Mouse (Mus musculus) hindbrain, postnatal 0 days (tissue): ENCODE results near the gene Gm42421. TPM values are rescaled to one million over a fixed set of nuclear protein-coding genes. Genes with fewer than 3 reads are reported as not detected.

ENCODE experiments used
- ATAC-seq: fragments of 200-750 bp; cut with Nextera tagmentation; 2 replicates; pipeline ENCODE4 v1.8.0; 2017; ENCODE audit warnings: mild to moderate bottlenecking, moderate TSS enrichment, moderate library complexity
- DNase-seq: peaks from one replicate; pipeline ENCODE4 v3.0.0-alpha.2; 2015; ENCODE audit warnings: low spot score
- H3K27ac ChIP-seq: fragments of 300-500 bp; sonication (generic); 2 replicates; pipeline ENCODE4 v1.5.1; 2014; ENCODE audit warnings: mild to moderate bottlenecking
- H3K27me3 ChIP-seq: fragments of 300-500 bp; sonication (generic); 2 replicates; pipeline ENCODE4 v1.6.1; 2014; ENCODE audit warnings: low read length, mixed read lengths; ENCODE audit not compliant: insufficient read depth
- H3K36me3 ChIP-seq: fragments of 300-500 bp; sonication (generic); 2 replicates; pipeline ENCODE4 v1.6.1; 2014; ENCODE audit warnings: low read length, mixed read lengths; ENCODE audit not compliant: insufficient read depth
- H3K4me1 ChIP-seq: fragments of 300-500 bp; sonication (generic); 2 replicates; pipeline ENCODE4 v1.6.1; 2014; ENCODE audit warnings: antibody characterized with exemption, low read length, mixed read lengths; ENCODE audit not compliant: insufficient read depth
- H3K4me2 ChIP-seq: fragments of 300-500 bp; sonication (generic); 2 replicates; pipeline ENCODE4 v1.6.1; 2014; ENCODE audit warnings: low read depth, mild to moderate bottlenecking, low read length, moderate library complexity, mixed read lengths
- H3K4me3 ChIP-seq: fragments of 300-500 bp; sonication (generic); 2 replicates; pipeline ENCODE4 v1.5.1; 2014; ENCODE audit warnings: low read length
- H3K9ac ChIP-seq: fragments of 300-500 bp; sonication (generic); replicated peaks from 2 replicates; pipeline ENCODE4 v1.6.1; 2014; ENCODE audit warnings: mild to moderate bottlenecking, low read length, moderate library complexity, mixed read lengths
- H3K9me3 ChIP-seq: fragments of 300-500 bp; sonication (generic); 2 replicates; pipeline ENCODE4 v1.6.1; 2016; ENCODE audit warnings: low read length, mixed read lengths
- CTCF ChIP-seq: IDR thresholded peaks from 2 replicates; pipeline ENCODE4 v1.5.1; 2016; ENCODE audit warnings: antibody characterized with exemption, control low read depth, low read depth
- WGBS: fragments of 180-500 bp; shearing (Covaris S2); extraction: QIAGEN DNeasy Blood & Tissue Kit; methylation state at CpG from one replicate; pipeline ENCODE4 v1.1.7; 2014; 5-methylcytosine and 5-hydroxymethylcytosine counted together
- polyA plus RNA-seq: library from polyadenylated mRNA; unstranded; fragments of >200 nt; fragmentation: Nextera tagmentation; extraction: Ambion mirVana; gene quantifications from 2 replicates; pipeline ENCODE4 v1.2.1, GENCODE M21; 2015
- total RNA-seq: library from RNA; depleted of rRNA; stranded (reverse); fragments of >200 nt; gene quantifications from 2 replicates; pipeline ENCODE4 v1.2.3, GENCODE M21; 2014

Gene Gm42421
- total and polyA plus RNA-seq, 2 experiments from 2014 or later: 0.99 to 1.5 TPM

DNA sequence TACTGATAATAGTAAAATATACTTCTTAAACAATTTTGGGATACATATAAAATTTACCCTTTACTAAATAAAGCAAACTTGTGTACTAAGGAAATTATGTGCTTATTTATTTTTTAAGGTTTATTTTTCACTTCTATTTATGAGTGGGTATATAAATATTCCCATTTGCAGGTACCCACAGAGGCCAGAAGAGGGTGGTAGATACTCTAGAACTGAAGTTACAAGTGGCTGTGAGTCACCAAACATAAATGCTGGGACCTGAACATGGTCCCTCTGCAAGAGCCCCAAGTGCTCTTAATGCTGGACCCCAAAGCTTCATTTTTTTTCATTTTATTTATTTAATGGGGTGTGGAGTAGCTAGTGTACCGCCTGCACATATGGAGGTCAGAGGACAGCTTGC, 5.9 kb downstream of the Gm42421 start:
- ATAC-seq: no peak
- H3K27ac ChIP-seq: no peak overlapping the region
- H3K36me3 ChIP-seq: peaks cover 18% of the 10 kb centered on the region
- no peak; the same call in 1 of the 2 replicates for TF ChIP-seq CTCF
- WGBS: 85% methylated on average over 1 of the region's 1 CpGs
- no peaks in the 10 kb centered on the region for H3K9me3 ChIP-seq
- H3K27me3 ChIP-seq: no peaks in the 10 kb centered on the region
- no peak overlapping the region for H3K4me3 ChIP-seq
- no peak overlapping the region for H3K4me2 ChIP-seq
- no peak overlapping the region for H3K9ac ChIP-seq
- DNase-seq: no peak
- H3K4me1 ChIP-seq: no peaks in the 10 kb centered on the region

DNA sequence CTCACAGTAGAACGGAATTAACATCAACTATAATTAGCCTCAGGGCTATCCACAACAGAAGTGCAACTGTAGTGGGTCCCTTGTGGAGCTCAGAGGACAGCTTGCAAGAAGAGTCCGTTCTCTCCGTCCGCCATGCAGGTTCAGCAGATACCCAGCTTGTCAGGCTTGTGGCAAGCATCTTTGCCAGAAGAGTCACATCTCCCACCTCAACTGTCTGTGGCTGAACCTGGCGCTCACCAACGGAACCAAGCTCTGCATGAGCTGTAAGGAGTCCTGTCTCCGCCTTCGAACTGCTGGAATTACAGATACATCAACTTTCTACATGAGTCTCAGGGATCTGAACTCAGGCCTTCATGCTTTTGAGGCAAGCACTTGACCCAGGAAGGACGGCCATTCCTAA, 8.2 kb downstream of the Gm42421 start:
- Histone ChIP-seq H3K4me3 (no peak overlapping the region), H3K27ac (no peak overlapping the region), H3K27me3 (no peaks in the 10 kb centered on the region), H3K4me1 (no peaks in the 10 kb centered on the region), H3K9me3 (no peaks in the 10 kb centered on the region), H3K4me2 (no peak overlapping the region), H3K36me3 (no peaks in the 10 kb centered on the region; the same call in 1 of the 2 replicates), H3K9ac (no peak overlapping the region)
- WGBS: 87% methylated on average over 9 of the region's 9 CpGs
- DNase-seq: no peak
- no peak for ATAC-seq
- no peak for TF ChIP-seq CTCF

DNA sequence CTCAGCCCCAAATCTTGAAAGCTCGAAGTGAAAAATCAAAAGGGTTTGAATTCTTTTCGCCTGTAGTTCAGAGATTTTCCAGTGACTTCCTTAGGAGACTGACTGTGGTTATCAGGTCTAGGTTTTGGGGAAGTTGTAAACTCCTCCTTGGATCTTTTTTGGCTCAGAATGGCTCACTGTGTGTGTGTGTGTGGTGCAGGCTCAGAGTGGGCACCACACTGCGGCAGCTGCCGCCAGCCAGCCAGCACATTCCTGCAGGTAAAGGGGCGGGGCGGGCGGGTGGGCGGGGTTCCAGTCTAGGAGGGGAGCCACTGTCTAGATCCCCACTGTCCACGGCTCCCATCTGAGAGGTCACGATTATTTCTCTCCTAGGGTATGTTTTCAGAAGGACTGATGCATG, 13.6 kb downstream of the Gm42421 start:
- ATAC-seq (no peak), DNase-seq (no peak)
- Histone ChIP-seq H3K4me2 (no peak overlapping the region), H3K4me3 (no peak overlapping the region), H3K27me3 (no peaks in the 10 kb centered on the region), H3K4me1 (no peaks in the 10 kb centered on the region), H3K9me3 (no peaks in the 10 kb centered on the region), H3K36me3 (no peaks in the 10 kb centered on the region), H3K27ac (no peak overlapping the region), H3K9ac (no peak overlapping the region)
- WGBS: 21% methylated on average over 10 of the region's 10 CpGs
- no peak for TF ChIP-seq CTCF

DNA sequence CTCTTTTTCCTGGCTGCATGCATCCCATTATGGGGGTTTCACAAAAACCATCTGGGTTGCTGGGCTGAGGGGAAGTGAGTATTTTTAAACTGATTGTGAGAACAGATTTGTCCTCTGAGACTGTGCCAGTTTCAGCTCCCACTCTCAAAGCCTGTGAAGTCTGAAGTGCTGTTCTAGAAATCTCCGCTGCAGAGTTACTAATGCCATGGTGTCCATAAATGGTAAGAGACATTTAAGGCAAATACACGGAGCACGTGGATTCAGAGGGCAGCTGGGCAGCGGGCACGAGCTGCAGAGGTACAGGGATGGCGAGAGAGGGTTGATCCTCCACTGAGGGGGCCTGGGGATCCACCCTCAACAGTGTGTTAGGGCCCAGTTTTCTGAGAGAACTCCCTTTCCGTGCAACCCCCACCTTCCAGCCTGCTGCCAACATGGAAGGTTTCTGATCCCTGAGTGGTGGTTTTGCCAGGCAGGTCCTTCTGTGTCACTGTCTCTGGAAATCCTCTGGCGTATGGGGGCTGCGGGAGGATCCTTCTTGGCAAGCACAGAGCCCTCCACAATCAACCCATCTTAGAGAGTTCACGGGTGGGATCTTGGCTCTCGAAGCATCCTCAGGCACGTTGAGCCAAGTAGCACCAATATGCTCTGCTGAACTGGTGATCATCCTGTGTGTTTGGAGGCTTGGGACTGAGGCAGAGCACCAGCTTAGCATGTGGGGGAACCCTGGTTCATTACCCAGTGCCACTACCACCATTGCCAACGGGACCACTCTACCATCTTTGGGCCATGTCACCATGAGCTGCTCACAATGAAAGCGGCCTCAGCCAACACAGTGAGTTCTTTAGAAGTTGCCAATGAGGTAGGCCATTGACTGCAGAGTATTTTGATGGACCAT, 15.5 kb downstream of the Gm42421 start:
- WGBS: 85% methylated on average over 14 of the region's 14 CpGs
- no peak for DNase-seq
- no peak for ATAC-seq

DNA sequence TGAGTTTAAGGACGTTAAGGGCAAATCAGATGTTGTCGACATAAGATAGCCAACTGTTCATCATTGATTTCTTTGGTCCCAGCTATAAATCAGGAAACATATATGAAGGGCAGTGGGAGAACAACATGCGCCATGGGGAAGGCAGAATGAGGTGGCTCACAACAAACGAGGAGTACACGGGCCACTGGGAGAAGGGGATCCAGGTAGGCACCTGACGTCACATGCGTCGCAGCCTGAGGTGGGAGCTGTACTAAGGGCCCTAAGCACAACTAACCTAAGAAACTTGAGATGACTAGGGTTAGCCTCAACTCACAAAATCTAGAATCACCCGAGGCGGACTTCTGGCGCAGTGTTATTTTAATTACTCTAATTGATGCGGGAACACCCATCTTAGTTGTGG, 20.4 kb downstream of the Gm42421 start:
- TF ChIP-seq CTCF: no peak
- Histone ChIP-seq H3K4me2 (no peak overlapping the region), H3K9me3 (no peaks in the 10 kb centered on the region), H3K9ac (no peak overlapping the region), H3K4me3 (no peak overlapping the region), H3K27me3 (no peaks in the 10 kb centered on the region), H3K27ac (no peak overlapping the region), H3K4me1 (no peaks in the 10 kb centered on the region), H3K36me3 (no peaks in the 10 kb centered on the region)
- ATAC-seq: no peak
- DNase-seq: no peak
- 93% methylated on average over 12 of the region's 12 CpGs for WGBS

More for the DNA sequence above, 15.5 kb downstream of the Gm42421 start:
- H3K27me3 ChIP-seq: no peaks in the 10 kb centered on the region
- H3K4me3 ChIP-seq: no peak overlapping the region
- no peaks in the 10 kb centered on the region for H3K9me3 ChIP-seq
- H3K4me1 ChIP-seq: no peaks in the 10 kb centered on the region
- H3K36me3 ChIP-seq: no peaks in the 10 kb centered on the region
- no peak for TF ChIP-seq CTCF
- H3K9ac ChIP-seq: no peak overlapping the region
- H3K27ac ChIP-seq: no peak overlapping the region
- H3K4me2 ChIP-seq: no peak overlapping the region

DNA sequence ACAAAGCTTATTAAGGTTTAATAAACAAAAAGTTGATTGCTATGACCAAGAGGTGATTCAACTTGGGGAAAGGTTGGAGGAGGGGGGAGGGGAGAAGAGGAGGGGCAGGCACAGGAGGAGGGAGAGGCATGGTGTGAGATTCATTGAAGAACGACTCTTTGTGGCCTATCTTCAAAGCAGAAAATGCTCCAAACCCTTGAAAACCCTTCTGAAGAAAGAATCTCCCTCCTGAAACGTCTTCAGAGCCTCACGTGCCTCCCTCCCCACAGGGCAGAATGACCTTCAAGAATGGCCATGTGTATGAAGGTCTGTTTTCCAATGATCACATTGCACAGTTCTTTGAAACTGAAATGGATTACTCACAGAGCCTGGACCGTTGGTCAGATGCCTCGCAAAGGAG, 22.0 kb downstream of the Gm42421 start:
- 40% methylated on average over 5 of the region's 5 CpGs for WGBS
- Histone ChIP-seq H3K4me1 (no peaks in the 10 kb centered on the region), H3K4me3 (no peak overlapping the region), H3K4me2 (no peak overlapping the region), H3K9me3 (no peaks in the 10 kb centered on the region), H3K27ac (no peak overlapping the region), H3K9ac (no peak overlapping the region), H3K36me3 (no peaks in the 10 kb centered on the region), H3K27me3 (no peaks in the 10 kb centered on the region)
- TF ChIP-seq CTCF: no peak
- no peak for ATAC-seq
- DNase-seq: no peak

DNA sequence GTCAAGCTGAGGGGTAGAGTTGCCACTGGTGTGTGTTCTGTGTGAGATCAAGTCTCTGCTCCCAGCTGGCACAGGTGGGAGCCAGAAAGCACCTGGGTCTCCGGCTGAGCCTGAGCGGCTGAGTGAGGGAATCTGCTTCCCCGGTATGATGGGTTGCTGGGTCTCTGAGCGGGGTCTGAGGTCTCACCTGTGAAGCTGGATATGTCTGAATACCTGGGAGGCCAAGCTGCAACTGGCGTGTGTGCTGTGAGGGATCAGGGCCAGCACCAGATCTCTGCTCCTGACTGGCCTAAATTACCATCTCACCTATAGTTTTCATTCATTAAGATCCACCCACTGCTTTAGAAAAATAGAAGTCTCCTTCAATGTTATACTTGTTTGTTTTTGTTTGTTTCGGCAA, 29.1 kb downstream of the Gm42421 start:
- Histone ChIP-seq H3K4me3 (no peak overlapping the region), H3K27ac (no peak overlapping the region), H3K9me3 (no peaks in the 10 kb centered on the region), H3K36me3 (peaks cover 9% of the 10 kb centered on the region; the same call in 1 of the 2 replicates), H3K4me2 (no peak overlapping the region), H3K4me1 (no peaks in the 10 kb centered on the region), H3K27me3 (no peaks in the 10 kb centered on the region), H3K9ac (no peak overlapping the region)
- ATAC-seq (no peak), DNase-seq (no peak)
- 92% methylated on average over 6 of the region's 6 CpGs for WGBS
- no peak for TF ChIP-seq CTCF
